ENCODE assay signal across 22 mouse cellular contexts in the genomic region with DNA sequence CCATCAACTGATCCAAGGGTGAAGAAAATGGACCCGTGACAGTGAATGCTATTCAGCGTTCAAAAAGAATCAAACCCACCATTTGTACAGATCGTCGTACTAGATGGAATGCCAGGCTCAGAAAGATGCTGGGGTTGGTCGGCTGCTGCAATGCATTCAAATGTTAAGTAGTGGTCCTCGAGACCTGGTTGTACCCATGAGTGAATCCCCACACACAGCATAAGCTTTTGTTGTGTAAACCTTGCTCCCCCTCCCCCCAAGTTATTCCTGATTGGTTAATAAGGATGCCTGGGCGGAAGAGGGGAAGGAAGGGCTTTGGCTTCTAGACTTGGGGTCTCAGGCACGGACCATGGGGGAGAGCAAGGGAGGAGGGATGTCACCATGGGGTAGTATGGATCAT. TPM values are rescaled to one million over a fixed set of nuclear protein-coding genes. Genes with fewer than 3 reads are reported as not detected.
"Had no signal": no experiment of that assay in that cellular context is flagged by ENCODE, and none has a peak within 500 bp of the region (broad histone marks: within the 10 kb centered on the region; RNA-seq: fewer than 3 reads in every experiment).

No protein-coding gene starts in this region.

- H3K4me1 ChIP-seq: limb, embryonic 15.5 days had no signal

- H3K9ac ChIP-seq: limb, embryonic 12.5 days; limb, embryonic 15.5 days; liver, embryonic 14.5 days; liver, postnatal 0 days; lung, embryonic 14.5 days; neural tube, embryonic 12.5 days; neural tube, embryonic 15.5 days had no signal

- H3K4me3 ChIP-seq: layer of hippocampus, adult 2 months; limb, embryonic 12.5 days; limb, embryonic 15.5 days; neural tube, embryonic 12.5 days; neural tube, embryonic 15.5 days had no signal

- H3K36me3 ChIP-seq: limb, embryonic 12.5 days; limb, embryonic 15.5 days; neural tube, embryonic 12.5 days; neural tube, embryonic 15.5 days had no signal

- H3K27ac ChIP-seq: kidney, postnatal 0 days; limb, embryonic 12.5 days; limb, embryonic 15.5 days; liver, embryonic 14.5 days; macrophage; neural tube, embryonic 12.5 days; neural tube, embryonic 15.5 days; stomach, postnatal 0 days had no signal

- H3K9me3 ChIP-seq: limb, embryonic 12.5 days; limb, embryonic 15.5 days; neural tube, embryonic 12.5 days; neural tube, embryonic 15.5 days had no signal

- H3K4me2 ChIP-seq: limb, embryonic 12.5 days; limb, embryonic 15.5 days; liver, embryonic 11.5 days; lung, embryonic 14.5 days; neural tube, embryonic 12.5 days; neural tube, embryonic 15.5 days had no signal

- H3K27me3 ChIP-seq: neural tube, embryonic 12.5 days; neural tube, embryonic 15.5 days had no signal

- ATAC-seq: liver, postnatal 0 days; lung, postnatal 0 days had no signal

- DNase-seq: layer of hippocampus, adult 9-11 months; left cerebral cortex, postnatal 4 days; liver, postnatal 0 days; lung, embryonic 14.5 days; midbrain, embryonic 14.5 days; right cerebral cortex, adult 18-20 months; right cerebral cortex, postnatal 14 days; right cerebral cortex, postnatal 4 days; thymus, adult 18-20 months; thymus, postnatal 36 days had no signal

RNA-seq across cellular contexts. Expression of a gene that starts 40.3 kb away (rescaled TPM):
- total RNA-seq: megakaryocyte, adult 5-6 weeks had no signal
